Mouse (Mus musculus) hindbrain, embryonic 16.5 days (tissue): ENCODE data around the gene Matn4. TPM values are rescaled to one million over a fixed set of nuclear protein-coding genes. Genes with fewer than 3 reads are reported as not detected.
"Not testable (repeated sequence)": the region's sequence is repeated elsewhere in the genome, so short reads cannot be mapped to it uniquely, and the experiment has no call there.

ENCODE experiments used
- ATAC-seq: fragments of 200-750 bp; cut with Nextera tagmentation; 2 replicates; pipeline ENCODE4 v1.8.0; 2017; ENCODE audit warnings: moderate TSS enrichment, moderate library complexity
- H3K27ac ChIP-seq: fragments of 300-500 bp; sonication (generic); 2 replicates; pipeline ENCODE4 v1.5.1; 2014; ENCODE audit warnings: low read depth, mild to moderate bottlenecking, control low read depth, low read length, moderate library complexity
- H3K27me3 ChIP-seq: fragments of 300-500 bp; sonication (generic); replicated peaks from 2 replicates; pipeline ENCODE4 v1.6.1; 2014; ENCODE audit warnings: low read length; ENCODE audit not compliant: control insufficient read depth, insufficient read depth
- H3K36me3 ChIP-seq: fragments of 300-500 bp; sonication (generic); 2 replicates; pipeline ENCODE4 v1.6.1; 2014; ENCODE audit warnings: mild to moderate bottlenecking, low read length, moderate library complexity, mixed read lengths; ENCODE audit not compliant: control insufficient read depth, insufficient read depth
- H3K4me1 ChIP-seq: fragments of 300-500 bp; sonication (generic); 2 replicates; pipeline ENCODE4 v1.6.1; 2014; ENCODE audit warnings: low read depth, low read length; ENCODE audit not compliant: control insufficient read depth, insufficient read depth
- H3K4me2 ChIP-seq: fragments of 300-500 bp; sonication (generic); 2 replicates; pipeline ENCODE4 v1.6.1; 2014; ENCODE audit warnings: mild to moderate bottlenecking, low read length, control low read depth, moderate library complexity
- H3K4me3 ChIP-seq: fragments of 300-500 bp; sonication (generic); 2 replicates; pipeline ENCODE4 v1.5.1; 2014; ENCODE audit warnings: mild to moderate bottlenecking, low read length, control low read depth, moderate library complexity
- H3K9ac ChIP-seq: fragments of 300-500 bp; sonication (generic); 2 replicates; pipeline ENCODE4 v1.6.1; 2014; ENCODE audit warnings: low read depth, mild to moderate bottlenecking, control low read depth, low read length, moderate library complexity
- H3K9me3 ChIP-seq: fragments of 300-500 bp; sonication (generic); 2 replicates; pipeline ENCODE4 v1.6.1; 2014; ENCODE audit warnings: mild to moderate bottlenecking, low read length, moderate library complexity; ENCODE audit not compliant: control insufficient read depth
- WGBS: fragments of 180-500 bp; shearing (Covaris S2); extraction: QIAGEN DNeasy Blood & Tissue Kit; methylation state at CpG from one replicate; pipeline ENCODE4 v1.1.7; 2014; 5-methylcytosine and 5-hydroxymethylcytosine counted together
- microRNA-seq: library from miRNA; unstranded; fragments of <30 nt; microRNA quantifications from one replicate; pipeline ENCODE4, GENCODE M21; 2017
- polyA plus RNA-seq: library from polyadenylated mRNA; unstranded; fragments of >200 nt; fragmentation: Nextera tagmentation; extraction: Ambion mirVana; gene quantifications from 2 replicates; pipeline ENCODE4 v1.2.1, GENCODE M21; 2015

The Matn4 gene
- polyA plus RNA-seq, 1 experiment from 2014 or later = 3.8 TPM

DNA sequence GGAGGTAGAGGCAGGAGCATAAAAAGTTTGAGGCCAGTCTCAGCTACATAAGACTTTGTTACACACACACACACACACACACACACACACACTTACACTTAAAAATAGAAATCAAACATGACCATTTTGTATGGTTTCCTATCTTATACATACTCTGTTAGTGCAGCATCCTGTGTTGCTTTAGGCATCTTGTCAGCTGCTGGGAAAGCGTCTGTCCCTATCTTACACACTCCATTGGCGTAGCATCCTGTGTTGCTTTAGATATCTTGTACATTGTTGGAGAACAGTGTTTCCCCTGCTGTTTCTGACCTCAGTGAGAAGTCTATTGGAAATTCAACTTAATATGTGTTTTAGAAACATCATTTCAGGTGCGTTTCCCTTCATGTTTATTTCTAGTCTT is 52.3 kb downstream of the Matn4 start:
- no peak overlapping the region for H3K4me2 ChIP-seq
- H3K36me3 ChIP-seq = no peaks in the 10 kb centered on the region
- no peak overlapping the region for H3K27ac ChIP-seq
- H3K4me1 ChIP-seq = no peaks in the 10 kb centered on the region
- H3K27me3 ChIP-seq = no peaks in the 10 kb centered on the region
- no peak for ATAC-seq
- no peak overlapping the region for H3K4me3 ChIP-seq
- H3K9me3 ChIP-seq = no peaks in the 10 kb centered on the region
- no peak overlapping the region for H3K9ac ChIP-seq
- 86% methylated on average over 3 of the region's 3 CpGs for whole genome bisulfite sequencing

DNA sequence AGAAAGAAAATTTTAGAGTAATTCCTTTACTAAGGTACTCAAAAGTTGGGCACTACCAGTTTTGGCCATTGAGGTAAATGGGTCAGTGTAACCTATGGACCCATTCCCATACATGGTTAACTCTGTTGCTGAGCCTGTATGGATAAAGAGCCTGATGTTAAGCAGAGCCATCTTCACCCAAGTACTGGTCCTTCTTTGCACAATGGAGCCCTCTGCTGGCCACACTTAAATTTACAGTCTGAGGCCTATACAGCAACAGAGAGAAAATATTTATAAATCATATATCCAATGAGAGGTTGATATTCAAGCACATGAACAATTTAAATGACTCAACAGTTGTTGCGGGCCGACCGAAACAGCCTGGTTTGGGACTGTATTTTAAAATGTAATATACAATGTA is 56.0 kb downstream of the Matn4 start:
- Histone ChIP-seq H3K27me3 (no peaks in the 10 kb centered on the region), H3K4me1 (no peaks in the 10 kb centered on the region), H3K4me2 (no peak overlapping the region), H3K9me3 (no peaks in the 10 kb centered on the region), H3K36me3 (no peaks in the 10 kb centered on the region), H3K4me3 (no peak overlapping the region), H3K27ac (no peak overlapping the region), H3K9ac (no peak overlapping the region)
- WGBS = 91% methylated on average over 3 of the region's 3 CpGs
- no peak for ATAC-seq

DNA sequence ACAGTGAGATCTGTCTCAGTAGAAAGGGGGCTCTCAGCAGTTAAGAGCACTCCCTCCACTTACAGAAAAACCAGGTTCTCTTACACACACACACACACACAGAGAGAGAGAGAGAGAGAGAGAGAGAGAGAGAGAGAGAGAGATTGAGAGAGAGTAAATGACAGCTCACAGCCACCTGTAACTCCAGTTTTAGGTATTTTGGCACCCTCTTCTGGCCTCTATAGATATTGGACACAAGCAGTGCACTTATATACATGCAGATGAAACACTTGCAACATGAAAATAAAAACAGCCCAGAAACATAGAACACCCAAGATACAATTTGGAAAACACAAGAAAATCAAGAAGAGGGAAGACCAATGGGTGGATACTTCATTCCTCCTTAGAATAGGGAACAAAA is 57.3 kb downstream of the Matn4 start:
- H3K4me1 ChIP-seq = not testable (repeated sequence)

DNA sequence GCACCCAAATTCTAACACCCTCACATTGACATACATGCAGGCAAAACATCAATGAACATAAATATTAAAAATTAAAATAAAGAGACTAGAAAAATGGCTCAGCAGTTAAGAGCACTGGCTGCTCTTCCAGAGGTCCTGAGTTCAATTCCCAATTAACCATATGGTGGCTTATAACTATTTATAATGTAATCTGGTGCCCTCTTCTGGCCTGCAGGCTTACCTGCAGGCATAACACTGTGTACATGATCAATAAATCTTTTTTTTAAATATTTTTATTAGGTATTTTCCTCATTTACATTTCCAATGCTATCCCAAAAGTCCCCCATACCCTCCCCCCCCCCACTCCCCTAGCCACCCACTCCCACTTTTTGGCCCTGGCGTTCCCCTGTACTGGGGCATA is 61.2 kb downstream of the Matn4 start:
- not testable (repeated sequence) for H3K9me3 ChIP-seq, H3K4me1 ChIP-seq, H3K4me2 ChIP-seq, H3K36me3 ChIP-seq, H3K4me3 ChIP-seq, H3K27me3 ChIP-seq, H3K9ac ChIP-seq, ATAC-seq, H3K27ac ChIP-seq
- WGBS = 81% methylated on average over 1 of the region's 1 CpGs

More for the DNA sequence above, 57.3 kb downstream of the Matn4 start:
- not testable (repeated sequence) for ATAC-seq, H3K9me3 ChIP-seq, H3K27ac ChIP-seq, H3K27me3 ChIP-seq, H3K36me3 ChIP-seq, H3K4me3 ChIP-seq, H3K9ac ChIP-seq, H3K4me2 ChIP-seq

Small RNA genes within 50 kb of the gene (microRNA-seq; reads per million reads assigned to microRNA genes)
- gene Mir7678 = not detected

Other genes with a start within 250 kb of the Matn4 start
- 2.4 and 3.1 TPM in 2 replicates for gene Kcns1, start 234.0 kb downstream of the Matn4 start, polyA plus RNA-seq
- not detected in 2 replicates for gene Wfdc5, start 222.4 kb downstream of the Matn4 start, polyA plus RNA-seq
- not detected in 2 replicates for gene Wfdc12, start 214.6 kb downstream of the Matn4 start, polyA plus RNA-seq
- not detected in 2 replicates for gene Wfdc15a, start 205.0 kb downstream of the Matn4 start, polyA plus RNA-seq
- gene Wfdc15b, start 183.5 kb downstream of the Matn4 start, polyA plus RNA-seq = not detected in 2 replicates
- not detected in 2 replicates for gene Svs2, start 166.7 kb downstream of the Matn4 start, polyA plus RNA-seq
- gene Svs3b, start 148.5 kb downstream of the Matn4 start, polyA plus RNA-seq = not detected in 2 replicates
- gene Svs4, start 126.7 kb downstream of the Matn4 start, polyA plus RNA-seq = not detected in 2 replicates
- not detected in 2 replicates for gene Svs3a, start 115.9 kb downstream of the Matn4 start, polyA plus RNA-seq
- not detected in 2 replicates for gene Svs6, start 88.4 kb downstream of the Matn4 start, polyA plus RNA-seq
- gene Svs5, start 72.4 kb downstream of the Matn4 start, polyA plus RNA-seq = not detected in 2 replicates
- 0.66 and 0.75 TPM in 2 replicates for gene Slpi, start 16.1 kb downstream of the Matn4 start, polyA plus RNA-seq
- gene Rbpjl, start 2.0 kb downstream of the Matn4 start, polyA plus RNA-seq = 0.06 and 0.15 TPM in 2 replicates
- 13.0 and 15.3 TPM in 2 replicates for gene Sdc4, start 38.7 kb upstream of the Matn4 start, polyA plus RNA-seq
- gene Sys1, start 51.8 kb upstream of the Matn4 start, polyA plus RNA-seq = 89.7 and 95.6 TPM in 2 replicates
- gene Gm20458, start 55.8 kb upstream of the Matn4 start, polyA plus RNA-seq = 4.1 and 12.3 TPM in 2 replicates
- gene Trp53tg5, start 68.6 kb upstream of the Matn4 start, polyA plus RNA-seq = not detected in 2 replicates
- 23.8 and 27.3 TPM in 2 replicates for gene Dbndd2, start 80.9 kb upstream of the Matn4 start, polyA plus RNA-seq
- gene Pigt, start 92.4 kb upstream of the Matn4 start, polyA plus RNA-seq = 97.7 and 101 TPM in 2 replicates
- 2.9 TPM in 2 replicates for gene Wfdc2, start 157.3 kb upstream of the Matn4 start, polyA plus RNA-seq
- not detected in 2 replicates for gene Spint3, start 168.3 kb upstream of the Matn4 start, polyA plus RNA-seq
- gene Wfdc6a, start 180.3 kb upstream of the Matn4 start, polyA plus RNA-seq = 0.20 TPM in 2 replicates
- gene Eppin, start 188.4 kb upstream of the Matn4 start, polyA plus RNA-seq = not detected in 2 replicates
- not detected in 2 replicates for gene Wfdc6b, start 208.4 kb upstream of the Matn4 start, polyA plus RNA-seq
- not detected in 2 replicates for gene Wfdc8, start 208.5 kb upstream of the Matn4 start, polyA plus RNA-seq
- not detected in 2 replicates for gene Wfdc16, start 233.6 kb upstream of the Matn4 start, polyA plus RNA-seq